Mouse (Mus musculus) small intestine, adult 2 months (tissue): ENCODE measurements around the gene Col12a1. TPM values are rescaled to one million over a fixed set of nuclear protein-coding genes. Genes with fewer than 3 reads are reported as not detected.
"Not testable (repeated sequence)": the region's sequence is repeated elsewhere in the genome, so short reads cannot be mapped to it uniquely, and the experiment has no call there.

Source experiments
- H3K27ac ChIP-seq: fragments of 200-500 bp; 2 replicates; pipeline ENCODE4 v1.5.1; 2012; ENCODE audit warnings: low read depth, low read length, control low read depth, inconsistent platforms; ENCODE audit not compliant: insufficient read depth
- H3K27me3 ChIP-seq: fragments of 200-500 bp; 2 replicates; pipeline ENCODE4 v1.6.1; 2012; ENCODE audit warnings: mild to moderate bottlenecking, moderate library complexity, low read length, inconsistent platforms; ENCODE audit not compliant: control insufficient read depth, insufficient read depth
- H3K36me3 ChIP-seq: fragments of 200-500 bp; 2 replicates; pipeline ENCODE4 v1.6.1; 2012; ENCODE audit warnings: mild to moderate bottlenecking, low read length, control low read depth, inconsistent platforms; ENCODE audit not compliant: control insufficient read depth, insufficient read depth
- H3K4me1 ChIP-seq: fragments of 200-500 bp; 2 replicates; pipeline ENCODE4 v1.6.1; 2012; ENCODE audit warnings: low read length, inconsistent platforms, mixed read lengths; ENCODE audit not compliant: control insufficient read depth, insufficient read depth, insufficient read length
- H3K4me3 ChIP-seq: fragments of 200-500 bp; 2 replicates; pipeline ENCODE4 v1.5.1; 2012; ENCODE audit warnings: low read depth, mild to moderate bottlenecking, control low read depth, inconsistent platforms, low read length, moderate library complexity
- CTCF ChIP-seq: fragments of 200-500 bp; IDR thresholded peaks from 2 replicates; pipeline ENCODE4 v1.5.1; 2012; ENCODE audit warnings: low read depth, mild to moderate bottlenecking, control low read depth, inconsistent platforms, low read length, moderate library complexity, mixed read lengths; ENCODE audit not compliant: insufficient replicate concordance, insufficient read length; ENCODE audit errors: extremely low read depth
- POLR2A ChIP-seq: fragments of 200-500 bp; IDR thresholded peaks from 2 replicates; pipeline ENCODE4 v1.6.1; 2012; ENCODE audit warnings: low read depth, mild to moderate bottlenecking, control low read depth, inconsistent platforms, low read length, moderate library complexity
- WGBS: fragments of 180-500 bp; shearing (Covaris S2); methylation state at CpG from one replicate; pipeline ENCODE4 v1.1.7; 2018; 5-methylcytosine and 5-hydroxymethylcytosine counted together
- polyA plus RNA-seq: library from polyadenylated mRNA; depleted of rRNA; stranded (reverse); fragments of >200 nt; gene quantifications from 2 replicates; pipeline ENCODE4 v1.2.3, GENCODE M21; 2012

Col12a1 gene
- polyA plus RNA-seq, 1 experiment: 7.9 TPM

- H3K4me3 ChIP-seq: peak overlapping the region; percentile 43
- H3K27ac ChIP-seq: no peak overlapping the region
- WGBS: 6% methylated on average over 16 of the region's 16 CpGs
- H3K27me3 ChIP-seq: peaks cover 20% of the 10 kb centered on the region
- H3K36me3 ChIP-seq: no peaks in the 10 kb centered on the region
- no peak for TF ChIP-seq CTCF
- TF ChIP-seq POLR2A: no peak
- peaks cover 4% of the 10 kb centered on the region; the same call in 1 of the 2 replicates for H3K4me1 ChIP-seq
These were observed 4.1 kb downstream of the Col12a1 start for GRCm38 (mm10) chr9:79714471-79715045.

GRCm38 (mm10) chr9:79689771-79690535, 28.7 kb downstream of the Col12a1 start:
- H3K36me3 ChIP-seq: no peaks in the 10 kb centered on the region
- 65% methylated on average over 11 of the region's 11 CpGs for WGBS
- H3K27ac ChIP-seq: no peak overlapping the region
- TF ChIP-seq CTCF: no peak
- no peak for TF ChIP-seq POLR2A
- no peaks in the 10 kb centered on the region for H3K4me1 ChIP-seq
- H3K4me3 ChIP-seq: no peak overlapping the region
- no peaks in the 10 kb centered on the region for H3K27me3 ChIP-seq

- Histone ChIP-seq H3K4me1 (no peaks in the 10 kb centered on the region), H3K27ac (no peak overlapping the region), H3K4me3 (no peak overlapping the region), H3K27me3 (no peaks in the 10 kb centered on the region), H3K36me3 (no peaks in the 10 kb centered on the region)
- 58% methylated on average over 7 of the region's 7 CpGs for WGBS
- TF ChIP-seq CTCF (no peak), POLR2A (no peak)
These were observed 29.3 kb downstream of the Col12a1 start for GRCm38 (mm10) chr9:79689342-79689741.

GRCm38 (mm10) chr9:79687227-79687626, 31.4 kb downstream of the Col12a1 start:
- Histone ChIP-seq H3K4me1 (no peaks in the 10 kb centered on the region), H3K27me3 (no peaks in the 10 kb centered on the region), H3K36me3 (no peaks in the 10 kb centered on the region), H3K27ac (no peak overlapping the region), H3K4me3 (no peak overlapping the region)
- TF ChIP-seq CTCF (no peak), POLR2A (no peak)
- WGBS: 56% methylated on average over 3 of the region's 3 CpGs

GRCm38 (mm10) chr9:79686049-79686448, 32.6 kb downstream of the Col12a1 start:
- Histone ChIP-seq H3K4me3 (no peak overlapping the region), H3K36me3 (no peaks in the 10 kb centered on the region), H3K27ac (no peak overlapping the region), H3K27me3 (no peaks in the 10 kb centered on the region), H3K4me1 (no peaks in the 10 kb centered on the region)
- TF ChIP-seq POLR2A: no peak
- no peak for TF ChIP-seq CTCF
- 51% methylated on average over 1 of the region's 1 CpGs for WGBS

GRCm38 (mm10) chr9:79680453-79681240, 38.0 kb downstream of the Col12a1 start:
- Histone ChIP-seq H3K36me3 (no peaks in the 10 kb centered on the region), H3K27me3 (no peaks in the 10 kb centered on the region), H3K4me3 (no peak overlapping the region), H3K27ac (no peak overlapping the region), H3K4me1 (no peaks in the 10 kb centered on the region)
- WGBS: 72% methylated on average over 4 of the region's 4 CpGs
- no peak for TF ChIP-seq POLR2A
- TF ChIP-seq CTCF: no peak

- 73% methylated on average over 1 of the region's 1 CpGs for WGBS
- not testable (repeated sequence) for H3K4me1 ChIP-seq, H3K27ac ChIP-seq, H3K27me3 ChIP-seq, H3K36me3 ChIP-seq, H3K4me3 ChIP-seq
These were observed 49.8 kb downstream of the Col12a1 start for GRCm38 (mm10) chr9:79668806-79669205.
